Mouse (Mus musculus) heart, postnatal 4 days (tissue): ENCODE measurements around the gene Cd244a. TPM values are rescaled to one million over a fixed set of nuclear protein-coding genes. Genes with fewer than 3 reads are reported as not detected.

Source experiments
- DNase-seq: peaks from one replicate; pipeline ENCODE4 v3.0.0; 2021
- total RNA-seq, 2 experiments: library from RNA; stranded (reverse); gene quantifications; 2 replicates each; pipeline ENCODE4 v1.2.3; 2021

Cd244a gene
- total RNA-seq: under 1 TPM; 0.07 to 0.16 TPM

- DNase-seq: no peak
Observed at GRCm38 (mm10) chr1:171558898-171559297, at the start of gene Cd244a. TSS of gene Cd244a (plus strand) at chr1:171559193.

GRCm38 (mm10) chr1:171513234-171513633 is 45.8 kb upstream of the Cd244a start:
- DNase-seq: no peak

- no peak for DNase-seq
Observed at GRCm38 (mm10) chr1:171513760-171514159, 45.2 kb upstream of the Cd244a start.

- DNase-seq: no peak
Observed at GRCm38 (mm10) chr1:171515039-171515438, 44.0 kb upstream of the Cd244a start.

- DNase-seq: no peak
Observed at GRCm38 (mm10) chr1:171515557-171515956, 43.4 kb upstream of the Cd244a start.

- DNase-seq: no peak
Observed at GRCm38 (mm10) chr1:171531367-171531766, 27.6 kb upstream of the Cd244a start.

- no peak for DNase-seq
Observed at GRCm38 (mm10) chr1:171532830-171533229, 26.2 kb upstream of the Cd244a start.

- no peak for DNase-seq
Observed at GRCm38 (mm10) chr1:171534557-171534956, 24.4 kb upstream of the Cd244a start.

GRCm38 (mm10) chr1:171535194-171535593 is 23.8 kb upstream of the Cd244a start, which contains the start of gene Itln1:
TSS of gene Itln1 (minus strand) at chr1:171535294.
- DNase-seq: no peak

GRCm38 (mm10) chr1:171540694-171541093 is 18.3 kb upstream of the Cd244a start:
- no peak for DNase-seq

- DNase-seq: no peak
Observed at GRCm38 (mm10) chr1:171551326-171551725, 7.7 kb upstream of the Cd244a start.

- no peak for DNase-seq
Observed at GRCm38 (mm10) chr1:171552230-171552629, 6.8 kb upstream of the Cd244a start.

- DNase-seq: no peak
Observed at GRCm38 (mm10) chr1:171553359-171554341, 5.3 kb upstream of the Cd244a start.

GRCm38 (mm10) chr1:171556366-171556765 is 2.6 kb upstream of the Cd244a start:
- DNase-seq: no peak

GRCm38 (mm10) chr1:171558407-171558806 is 586 bp upstream of the Cd244a start:
- no peak for DNase-seq

- no peak for DNase-seq
Observed at GRCm38 (mm10) chr1:171560262-171560661, 1.3 kb downstream of the Cd244a start.

GRCm38 (mm10) chr1:171561200-171561599 is 2.2 kb downstream of the Cd244a start:
- no peak for DNase-seq

- no peak for DNase-seq
Observed at GRCm38 (mm10) chr1:171561639-171562225, 2.7 kb downstream of the Cd244a start.

GRCm38 (mm10) chr1:171563042-171563441 is 4.0 kb downstream of the Cd244a start:
- no peak for DNase-seq

GRCm38 (mm10) chr1:171564247-171564646 is 5.3 kb downstream of the Cd244a start:
- peak; percentile 12 for DNase-seq

GRCm38 (mm10) chr1:171565888-171566287 is 6.9 kb downstream of the Cd244a start:
- no peak for DNase-seq

GRCm38 (mm10) chr1:171566777-171567176 is 7.8 kb downstream of the Cd244a start:
- DNase-seq: peak; percentile 67

- DNase-seq: no peak
Observed at GRCm38 (mm10) chr1:171568436-171568835, 9.4 kb downstream of the Cd244a start.

GRCm38 (mm10) chr1:171577168-171577567 is 18.2 kb downstream of the Cd244a start:
- DNase-seq: no peak
